Mouse (Mus musculus): ENCODE data around the gene Ppm1h. TPM values are rescaled to one million over a fixed set of nuclear protein-coding genes. Genes with fewer than 3 reads are reported as not detected.

Gene Ppm1h
- polyA plus RNA-seq, 2 experiments from 2014 or later, result 50.3 to 52.7 TPM

DNA sequence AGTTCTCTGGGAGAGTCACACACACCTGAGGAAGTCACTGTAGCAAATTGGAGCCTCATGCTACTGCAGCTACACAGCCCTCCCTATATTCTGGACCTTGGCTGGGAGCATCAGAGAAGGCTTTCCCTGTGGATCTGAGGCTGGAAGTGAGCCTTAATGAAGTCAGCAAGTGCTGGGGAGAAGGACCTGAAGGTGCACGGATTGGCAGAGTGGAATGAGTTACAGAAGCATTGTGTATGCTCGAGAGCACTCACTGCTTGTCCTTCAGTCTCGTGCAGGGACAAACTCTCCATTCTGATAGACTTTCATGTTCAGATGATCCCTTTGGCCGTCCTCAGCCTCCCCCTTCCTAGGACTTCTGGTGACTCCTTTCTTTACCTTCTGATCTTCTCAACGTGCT is 26.3 kb downstream of the Ppm1h start:
- no peak for ATAC-seq

GRCm38 (mm10) chr10:122705457-122705856 is 26.9 kb downstream of the Ppm1h start:
- ATAC-seq, result no peak

DNA sequence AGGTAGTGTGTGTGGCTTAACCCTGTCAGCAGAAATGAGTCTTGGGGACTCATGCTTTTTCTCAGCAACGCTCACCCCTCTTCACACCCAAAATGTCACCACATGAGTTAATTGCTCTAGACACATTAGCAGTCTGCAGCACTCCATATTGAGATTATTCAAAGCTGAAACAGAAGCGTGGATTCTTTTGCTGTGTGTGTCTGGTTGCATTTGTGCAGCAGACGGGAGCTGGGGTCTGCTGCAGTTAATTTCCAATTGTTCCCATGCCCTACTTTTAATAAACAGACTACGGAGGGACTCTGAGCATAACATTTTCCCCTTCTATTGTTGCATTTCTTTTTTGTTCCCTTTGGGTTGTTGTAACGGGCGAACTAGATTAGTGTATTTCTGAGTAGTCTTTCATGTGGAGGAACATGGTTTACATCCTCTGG is 32.8 kb downstream of the Ppm1h start:
- no peak for ATAC-seq

DNA sequence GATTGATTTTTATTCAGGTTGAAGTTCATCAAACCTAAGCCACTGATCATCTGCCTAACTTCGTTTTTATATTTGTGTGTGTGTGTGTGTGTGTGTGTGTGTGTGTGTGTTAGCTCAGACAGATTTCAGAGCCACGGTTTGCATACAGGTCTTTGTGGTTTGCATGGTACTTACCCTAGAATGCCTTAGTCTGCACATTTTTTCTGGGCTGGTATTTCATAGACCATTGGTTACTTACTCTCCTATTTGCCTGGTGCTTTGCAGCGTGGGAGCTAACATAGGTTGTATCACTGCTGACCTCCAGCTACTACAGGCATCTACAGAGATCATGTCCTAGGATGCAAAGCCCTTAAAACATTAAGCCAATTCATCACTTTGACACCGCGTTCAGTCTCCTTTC is 33.7 kb downstream of the Ppm1h start:
- ATAC-seq, result peak; percentile 67

DNA sequence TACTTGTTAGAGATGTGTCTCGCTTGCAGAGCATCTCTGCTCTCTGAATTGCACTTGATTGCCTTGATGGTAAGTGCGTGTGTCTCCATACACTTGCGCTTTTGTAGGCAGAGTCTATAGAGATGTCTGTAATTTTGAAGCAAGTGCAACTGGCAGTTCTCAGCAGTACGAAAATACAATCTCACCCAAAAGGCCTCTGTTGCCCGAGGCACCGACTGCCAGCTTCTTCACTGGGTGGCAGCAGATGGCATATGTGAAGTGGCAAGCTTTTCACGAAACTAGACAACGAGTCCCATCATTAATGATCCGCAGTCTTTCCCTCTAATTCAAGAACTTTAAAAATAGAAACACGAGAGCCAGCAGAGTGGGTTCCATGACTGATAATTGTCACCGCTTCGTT is 37.3 kb downstream of the Ppm1h start:
- no peak for ATAC-seq

- no peak for ATAC-seq
Observed at GRCm38 (mm10) chr10:122716286-122716685, 37.7 kb downstream of the Ppm1h start.

DNA sequence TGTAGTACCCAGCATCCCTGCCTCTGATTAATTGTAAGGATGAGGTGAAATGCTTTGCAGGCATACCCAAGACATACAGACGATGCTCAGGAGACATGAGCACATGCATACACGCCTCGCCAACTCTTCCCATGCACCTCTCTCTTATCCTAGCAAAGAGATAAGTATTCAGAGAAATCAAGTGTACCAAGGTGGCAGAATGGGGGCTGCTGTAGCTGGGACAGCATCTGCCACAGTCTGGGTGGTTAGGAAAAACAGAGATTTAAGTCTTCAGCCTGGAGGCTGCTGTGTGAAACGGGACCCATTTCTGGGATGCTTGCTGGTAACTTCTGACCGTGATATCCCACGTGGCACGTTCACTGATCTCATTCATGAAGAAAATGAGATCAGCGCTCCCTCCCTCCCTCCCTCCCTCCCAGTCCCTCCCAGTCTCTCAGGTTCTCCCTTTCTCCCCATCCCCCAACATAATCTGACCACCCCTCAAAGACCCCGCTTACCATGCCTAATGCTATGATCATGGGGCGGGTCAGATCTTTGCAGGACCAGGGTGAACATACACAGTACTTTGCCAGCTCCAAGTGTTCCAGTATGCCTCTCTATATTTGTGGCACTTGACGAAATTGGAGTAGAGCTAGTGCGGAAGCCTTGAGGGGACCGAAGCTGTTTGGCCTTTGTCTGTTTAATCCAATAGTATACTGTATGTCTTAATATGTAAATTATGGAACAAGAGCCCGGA is 38.3 kb downstream of the Ppm1h start:
- ATAC-seq, result no peak

DNA sequence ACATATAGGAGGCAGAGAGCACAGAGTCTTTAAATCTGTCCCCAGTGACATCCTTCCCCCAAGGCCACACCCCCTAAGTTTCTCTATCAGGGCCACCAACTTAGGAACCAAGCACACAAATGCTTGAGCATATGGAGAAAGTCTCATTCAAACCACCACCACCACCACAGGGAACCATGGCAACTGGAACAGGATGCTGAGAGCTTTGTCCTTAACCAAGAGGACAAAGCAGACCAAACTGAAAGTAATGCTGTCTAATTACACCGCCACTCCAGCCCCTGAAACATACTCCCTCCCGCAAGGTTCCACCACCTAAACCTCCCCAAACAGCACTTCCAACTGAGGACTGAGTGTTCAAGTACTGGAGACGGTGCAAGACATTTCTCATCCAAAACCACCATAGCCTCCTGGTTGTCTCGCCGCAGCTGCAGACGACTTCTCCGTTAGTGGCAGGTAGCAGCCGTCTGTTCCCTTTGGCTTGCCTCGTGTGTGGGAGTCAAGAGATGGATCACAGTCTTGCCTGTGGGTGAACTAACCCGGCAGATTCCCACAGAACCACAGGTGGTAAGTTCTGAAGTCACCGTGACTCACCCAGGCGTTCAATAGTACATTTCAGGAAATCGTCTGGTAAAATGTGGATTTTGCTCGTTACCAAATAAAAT is 39.3 kb downstream of the Ppm1h start:
- ATAC-seq, result peak; percentile 80

GRCm38 (mm10) chr10:122718951-122719350 is 40.4 kb downstream of the Ppm1h start:
- ATAC-seq, result no peak

DNA sequence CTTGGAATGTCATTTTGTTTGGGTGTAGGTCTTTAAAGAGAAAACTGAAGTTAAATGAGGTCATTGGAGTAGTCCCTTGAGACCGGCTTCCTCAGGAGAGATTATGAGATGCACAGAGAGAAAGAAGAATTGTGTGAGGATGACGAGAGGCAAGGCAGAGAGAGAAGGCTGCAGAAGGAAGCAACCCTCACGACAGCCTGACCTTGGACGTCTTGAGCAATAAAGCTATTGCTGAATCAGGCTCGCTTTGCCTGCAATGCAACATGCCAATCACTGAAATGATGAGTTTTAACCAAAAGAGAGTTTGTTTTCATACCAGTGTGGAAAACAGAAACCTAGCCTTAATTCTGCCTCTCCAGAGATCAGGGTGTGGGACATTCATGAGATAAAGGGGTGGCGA is 43.5 kb downstream of the Ppm1h start:
- no peak for ATAC-seq

GRCm38 (mm10) chr10:122724692-122725091 is 46.1 kb downstream of the Ppm1h start:
- no peak for ATAC-seq

DNA sequence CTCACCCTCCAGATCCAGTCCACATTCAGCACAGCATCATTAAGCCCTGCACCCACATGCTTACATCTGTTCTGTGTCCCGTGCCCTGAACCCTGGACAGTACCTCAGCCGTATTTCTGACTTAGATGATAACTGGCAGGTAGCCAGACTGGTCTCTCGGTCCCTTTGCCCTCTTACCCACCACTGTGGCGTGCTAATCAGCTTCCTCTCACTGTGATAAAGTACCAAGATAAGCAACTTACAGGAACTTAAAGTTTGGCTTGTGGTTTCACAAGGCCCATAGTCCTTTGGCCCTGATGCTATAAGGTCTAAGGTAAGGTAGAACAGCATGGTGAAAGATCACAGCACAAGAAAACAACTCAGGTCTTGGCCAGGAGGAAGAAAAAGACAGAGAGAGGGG is 48.7 kb downstream of the Ppm1h start:
- peak; percentile 65 for ATAC-seq

DNA sequence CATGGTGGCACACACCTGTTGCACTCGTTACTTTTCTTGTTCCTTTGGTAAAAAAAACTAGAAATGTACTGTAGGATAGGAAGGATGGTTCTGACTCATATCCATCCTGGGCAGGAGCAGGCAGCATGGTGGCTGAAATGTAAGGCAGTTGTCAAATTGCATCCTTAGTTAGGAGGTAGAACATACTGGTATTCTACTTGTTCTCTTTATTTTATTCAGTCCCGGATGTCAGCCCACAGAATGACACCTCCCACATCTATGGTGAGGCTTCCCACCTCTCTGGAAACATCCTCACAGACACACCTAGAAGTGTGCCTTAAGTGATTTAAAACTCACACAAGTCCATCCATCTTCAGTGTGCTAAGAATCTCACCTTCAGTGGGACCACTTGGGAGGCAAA is 49.6 kb downstream of the Ppm1h start:
- ATAC-seq, result peak; percentile 55

DNA sequence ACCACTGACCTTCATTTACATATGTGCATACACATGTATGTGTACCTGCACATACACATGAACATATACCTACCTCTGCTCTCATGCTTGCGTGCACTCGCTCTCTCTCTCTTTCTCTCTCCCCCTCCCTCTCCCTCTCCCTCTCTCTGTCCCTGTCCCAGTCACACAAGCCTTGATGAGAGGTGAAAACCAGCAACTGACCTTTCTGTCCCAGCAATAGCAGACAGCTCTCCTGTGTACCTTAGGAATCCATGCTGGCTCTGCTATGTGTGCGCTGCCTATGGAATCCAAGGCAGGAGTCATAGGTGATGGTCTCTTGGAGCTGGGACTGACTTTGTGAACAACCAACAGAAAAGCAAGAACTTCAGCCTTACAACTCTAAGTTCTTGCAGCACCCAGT is 53.6 kb downstream of the Ppm1h start:
- ATAC-seq, result no peak

DNA sequence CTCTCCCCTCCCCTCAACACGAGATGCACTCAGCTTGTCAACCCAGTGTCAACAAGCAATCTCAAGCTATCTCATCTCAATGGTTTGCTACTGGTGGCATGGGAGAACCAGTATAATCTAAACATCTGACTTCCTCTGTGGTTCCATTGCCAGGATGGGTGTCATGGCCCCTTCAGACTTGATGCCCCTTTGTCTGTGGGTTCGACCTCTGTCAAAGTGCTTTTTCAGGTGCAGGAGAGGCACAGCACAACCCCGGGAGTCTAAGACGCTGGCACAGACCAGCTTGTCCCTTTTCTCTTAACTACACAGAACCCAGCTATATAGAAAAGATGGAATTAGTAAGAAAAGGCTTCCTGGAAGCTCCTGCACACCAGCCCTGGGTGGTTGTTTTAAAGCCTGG is 56.0 kb downstream of the Ppm1h start:
- no peak for ATAC-seq

DNA sequence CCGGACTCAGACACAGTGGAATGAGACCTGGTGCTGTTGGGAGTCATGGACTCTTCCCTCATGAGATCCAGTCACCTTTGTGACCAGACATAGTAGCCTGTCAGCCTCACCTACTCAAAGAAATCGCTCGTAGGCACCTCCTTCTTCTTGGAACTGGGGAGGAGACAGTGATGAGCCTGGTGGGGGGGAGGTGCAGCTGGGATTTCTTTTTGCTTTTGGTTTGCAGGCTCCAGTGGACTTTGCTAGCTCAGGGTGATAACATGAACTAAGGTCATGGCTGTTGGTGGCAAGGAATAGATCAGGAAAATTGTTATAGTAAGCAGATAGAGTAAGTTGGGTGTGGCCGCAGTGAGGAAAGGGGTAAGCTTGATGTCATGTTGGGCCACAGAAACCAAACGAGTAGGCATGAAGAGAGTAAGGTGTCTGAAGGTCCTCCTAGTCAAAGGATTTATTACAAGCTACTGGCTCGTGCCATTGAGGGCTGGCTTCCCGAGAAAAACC is 56.8 kb downstream of the Ppm1h start:
- ATAC-seq, result no peak

DNA sequence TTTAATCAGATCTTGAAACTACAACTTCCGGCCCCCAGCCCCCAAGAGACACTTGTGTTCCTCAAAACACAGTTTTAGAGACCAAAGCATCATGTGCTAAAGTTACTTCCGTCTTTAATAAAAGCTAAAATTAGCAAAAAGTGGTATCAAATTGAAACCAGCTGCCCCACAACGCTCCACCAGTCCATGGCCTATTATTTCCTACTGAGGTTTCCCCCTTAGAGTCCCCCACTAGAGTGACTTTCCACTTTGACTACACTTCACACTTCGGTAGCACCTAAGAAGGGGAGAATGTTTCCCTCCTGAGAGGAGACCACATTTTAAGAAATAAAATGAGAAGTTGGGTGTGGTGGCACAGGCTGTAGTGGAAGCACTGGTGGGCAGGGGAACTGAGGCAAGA is 58.3 kb downstream of the Ppm1h start:
- no peak for ATAC-seq

GRCm38 (mm10) chr10:122738526-122738925 is 60.0 kb downstream of the Ppm1h start:
- ATAC-seq, result peak; percentile 50

- ATAC-seq, result peak; percentile 79
Observed at GRCm38 (mm10) chr10:122739037-122739436, 60.5 kb downstream of the Ppm1h start.

- ATAC-seq, result no peak
Observed at GRCm38 (mm10) chr10:122740117-122740516, 61.6 kb downstream of the Ppm1h start.

DNA sequence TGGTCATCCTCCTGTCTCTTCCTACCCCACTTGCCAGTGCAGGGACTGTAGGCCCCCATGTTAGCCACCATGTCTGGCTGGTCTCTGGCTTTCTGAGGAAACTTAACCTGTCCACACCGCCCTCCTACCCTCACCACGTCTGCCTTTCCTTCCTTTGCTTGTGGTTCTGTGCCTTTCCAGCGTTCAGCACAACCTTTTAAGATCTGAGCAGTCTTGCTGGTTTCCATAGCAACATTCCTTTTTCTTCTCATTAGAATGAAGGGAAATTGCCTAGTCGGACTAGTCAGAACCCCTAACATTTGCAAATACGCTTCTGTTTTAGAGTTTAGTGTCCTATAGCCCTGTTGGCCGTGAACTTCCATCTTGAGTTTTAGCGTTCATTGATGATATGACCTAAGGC is 62.6 kb downstream of the Ppm1h start:
- no peak for ATAC-seq

DNA sequence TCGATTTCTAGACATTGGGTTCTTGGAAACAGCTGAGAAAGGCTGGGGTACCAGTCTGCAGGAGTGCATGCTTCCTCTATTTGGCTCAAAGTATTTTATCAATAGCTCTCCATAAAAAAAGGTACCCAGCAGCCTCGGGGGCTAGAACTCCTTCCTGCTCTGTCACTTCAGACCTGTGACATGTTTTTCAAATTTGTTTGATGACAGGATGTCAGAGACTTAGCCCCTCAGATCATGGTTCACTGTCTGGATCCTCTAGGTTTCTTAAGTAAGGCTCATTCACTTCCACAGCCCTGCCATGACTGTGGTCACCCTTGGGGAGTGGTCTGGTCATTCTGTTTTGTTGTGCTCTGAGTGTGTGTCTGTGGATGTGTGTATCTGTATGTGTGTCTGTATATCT is 63.6 kb downstream of the Ppm1h start:
- ATAC-seq, result peak; percentile 58

- no peak for ATAC-seq
Observed at GRCm38 (mm10) chr10:122743361-122743760, 64.8 kb downstream of the Ppm1h start.

DNA sequence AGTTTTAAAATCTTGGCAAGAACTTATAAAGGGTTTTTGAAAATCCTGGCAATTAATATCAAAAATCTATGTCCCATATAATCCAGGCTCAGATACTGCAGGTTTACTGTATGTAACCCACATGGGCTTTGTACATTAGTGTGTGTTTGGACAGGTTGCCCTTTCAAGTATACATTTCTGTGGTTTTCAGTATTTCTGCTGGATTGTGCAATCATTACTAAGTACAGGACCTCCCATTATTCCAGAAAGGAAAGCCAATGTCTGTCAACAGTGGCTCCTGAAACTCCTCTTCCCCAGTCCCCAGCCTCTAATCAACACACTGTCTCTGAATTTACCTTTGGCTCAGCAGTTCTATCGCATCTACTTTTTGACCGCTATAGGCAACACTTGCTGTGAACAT is 66.4 kb downstream of the Ppm1h start:
- ATAC-seq, result no peak

Measured in CD4-positive, CD25-positive, alpha-beta regulatory T cell, adult 4 months (primary cell).